Mouse (Mus musculus): ENCODE measurements around the gene Phf12.

DNA sequence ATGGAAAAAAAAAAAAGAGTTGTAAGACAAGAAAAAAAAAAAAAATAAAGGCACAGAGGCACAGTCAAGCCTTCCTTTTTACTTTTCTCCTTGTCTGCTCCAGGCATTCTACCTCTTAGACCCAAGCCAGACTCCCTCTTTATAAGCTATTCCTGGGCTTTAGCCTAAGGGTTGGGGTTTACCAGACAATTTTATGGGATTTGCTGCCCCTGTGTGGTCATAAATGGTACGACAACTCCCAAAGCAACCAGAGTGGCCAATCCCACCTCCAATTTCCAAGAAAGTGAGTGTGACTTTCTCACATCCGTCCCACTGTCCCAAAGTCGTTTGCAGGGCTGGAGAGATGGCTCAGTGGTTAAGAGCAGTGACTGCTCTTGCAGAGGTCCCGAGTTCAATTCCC, 15.4 kb upstream of the Phf12 start:
- TF ChIP-seq CTCF (IDR thresholded peaks at IDR 0.05; ENCODE audit: borderline replicate concordance, insufficient read depth, low read length) = no peak
- TF ChIP-seq POLR2A (IDR thresholded peaks at IDR 0.05; ENCODE audit: low read depth, low read length) = no peak
